Mouse (Mus musculus): ENCODE data around the gene Prss16.

DNA sequence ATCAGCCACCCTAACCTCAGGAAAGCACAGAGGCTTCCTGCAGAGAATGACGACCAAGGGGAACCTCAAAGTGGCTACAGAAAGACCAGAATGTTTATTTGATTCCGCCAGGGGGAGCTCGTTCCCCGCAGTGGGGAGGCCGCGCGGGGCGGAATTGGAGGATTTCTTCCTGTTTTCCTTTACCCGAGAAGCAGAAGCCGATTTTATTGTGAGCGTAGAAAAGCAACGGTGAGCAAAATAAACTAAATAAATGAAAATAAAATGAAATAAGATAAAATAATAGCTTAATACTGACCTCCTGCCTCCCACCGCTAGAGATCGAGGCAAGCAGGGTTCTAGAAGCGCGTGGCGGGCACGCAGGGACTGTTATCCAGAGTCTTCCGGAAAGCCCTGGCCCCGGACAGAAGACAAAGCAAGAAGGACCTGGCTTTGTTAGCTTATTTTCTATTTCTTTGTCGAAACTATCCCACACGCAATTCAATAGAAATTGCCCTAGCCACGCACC is 35.3 kb downstream of the Prss16 start:
- TF ChIP-seq FLI1 (IDR thresholded peaks at IDR 0.05; ENCODE audit: low read length), result no peak
- TF ChIP-seq GATA1 (IDR thresholded peaks at IDR 0.05; ENCODE audit: borderline replicate concordance, low read length), result no peak

Measured in megakaryocyte, embryonic 14.5 days (primary cell).